Mouse (Mus musculus): ENCODE results near the gene Nop2.
"Not testable (repeated sequence)": the region's sequence is repeated elsewhere in the genome, so short reads cannot be mapped to it uniquely, and the experiment has no call there.

Nop2 gene

DNA sequence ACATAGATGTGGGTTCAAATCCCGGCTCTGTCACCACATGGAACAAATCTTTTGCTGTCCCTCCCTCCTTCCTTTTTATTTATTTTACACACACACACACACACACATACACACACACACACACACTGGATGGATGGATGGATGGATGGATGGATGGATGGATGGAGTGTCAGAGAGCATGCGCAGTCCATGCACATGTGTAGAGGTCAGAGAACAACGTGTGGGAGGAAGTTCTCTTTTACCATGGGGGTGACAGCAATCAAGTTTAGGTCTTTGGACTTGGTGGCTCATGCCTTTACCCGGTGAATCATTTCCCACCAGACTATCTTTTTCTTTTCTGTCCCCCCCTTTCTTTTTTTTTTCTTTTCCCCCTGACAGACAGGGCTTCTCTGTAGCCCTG lies 22.0 kb downstream of the Nop2 start:
- ATAC-seq (ENCODE audit: low TSS enrichment): no peak

DNA sequence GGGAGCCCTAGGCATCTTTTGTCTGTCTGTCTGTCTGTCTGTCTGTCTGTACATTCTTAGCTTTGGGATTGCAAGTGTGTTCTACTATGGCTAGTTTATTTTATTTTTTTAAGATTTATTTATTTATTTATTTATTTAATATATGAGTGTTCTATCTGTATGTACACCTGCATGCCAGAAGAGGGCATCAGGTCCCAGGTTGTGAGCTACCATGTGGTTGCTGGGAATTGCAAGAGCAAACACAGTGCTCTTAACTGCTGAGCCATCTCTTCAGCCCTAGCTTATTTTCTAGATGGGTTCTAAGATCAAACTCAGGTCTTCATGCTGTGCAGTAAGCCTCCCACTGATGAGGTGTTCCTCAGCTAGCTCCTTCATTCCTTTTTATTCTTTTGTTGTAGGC lies 22.8 kb downstream of the Nop2 start:
- ATAC-seq (ENCODE audit: low TSS enrichment): no peak

DNA sequence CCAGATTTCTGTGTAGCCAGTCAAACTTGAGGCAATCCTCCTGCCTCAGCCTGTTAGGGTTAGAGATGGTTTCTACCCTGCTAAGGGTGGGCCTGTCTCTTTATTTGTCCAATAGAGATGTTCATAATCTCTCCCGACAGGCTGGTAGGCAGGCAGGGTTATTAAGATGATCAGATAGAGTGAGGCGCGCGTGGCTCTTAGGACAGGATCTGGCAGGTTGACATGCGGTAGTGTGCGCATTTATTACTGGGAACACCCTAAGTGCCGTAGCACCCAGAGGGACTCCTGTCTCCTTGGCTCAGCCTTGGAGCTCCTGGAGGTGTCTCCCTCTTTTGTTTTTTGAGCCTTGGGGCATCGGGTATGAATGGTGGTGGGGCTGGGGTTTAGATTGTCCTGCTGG lies 23.6 kb downstream of the Nop2 start:
- ATAC-seq (ENCODE audit: low TSS enrichment): no peak

DNA sequence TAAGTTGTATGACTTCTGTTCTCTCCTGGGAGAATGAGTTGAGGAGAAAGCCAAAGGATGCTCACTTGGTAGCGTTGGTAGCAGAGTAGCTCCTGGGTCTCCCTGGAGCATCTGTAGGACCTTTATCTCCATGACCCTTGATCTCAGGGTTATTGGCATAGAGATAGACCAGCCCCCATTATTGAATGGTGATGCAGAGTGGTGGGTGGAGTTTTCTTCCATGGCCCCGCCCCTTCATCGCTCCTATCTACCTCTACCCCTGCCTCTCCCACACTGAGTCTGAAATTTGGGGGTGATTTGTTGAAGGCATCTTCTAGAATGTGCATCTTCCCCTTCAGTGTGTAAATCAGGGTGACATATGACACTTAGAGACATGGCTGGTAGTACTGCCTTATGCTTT lies 24.8 kb downstream of the Nop2 start:
- no peak for ATAC-seq (ENCODE audit: low TSS enrichment)

DNA sequence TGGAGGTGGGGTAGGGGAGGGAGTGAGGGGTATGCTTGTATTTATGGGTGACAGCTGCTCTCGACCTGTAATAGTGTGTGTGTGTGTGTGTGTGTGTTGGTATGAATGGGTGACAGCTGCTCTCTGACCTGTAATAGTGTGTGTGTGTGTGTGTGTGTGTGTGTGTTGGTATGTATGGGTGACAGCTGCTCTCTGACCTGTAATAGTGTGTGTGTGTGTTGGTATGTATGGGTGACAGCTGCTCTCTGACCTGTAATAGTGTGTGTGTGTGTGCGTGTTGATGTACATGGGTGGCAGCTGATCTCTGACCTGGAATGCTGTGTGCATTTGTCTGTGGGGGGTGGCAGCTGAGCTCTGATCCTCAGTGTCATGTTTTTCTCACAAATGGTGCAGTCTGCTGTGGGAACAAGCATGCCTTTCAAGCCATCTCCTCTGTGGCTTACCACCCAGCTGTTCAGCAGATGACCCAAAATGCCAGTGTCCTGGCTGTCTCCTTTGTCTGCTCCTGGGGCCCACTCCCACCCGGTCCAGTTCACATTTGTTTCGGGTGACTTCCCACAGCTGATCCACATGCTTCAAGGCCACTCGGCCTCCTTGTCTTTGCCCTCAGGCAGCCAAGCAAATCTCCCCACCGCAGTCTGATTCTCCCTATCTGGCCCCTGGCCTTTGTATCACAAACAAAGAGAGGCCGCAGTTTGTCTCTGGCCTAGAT lies 25.4 kb downstream of the Nop2 start:
- ATAC-seq (ENCODE audit: low TSS enrichment): no peak

DNA sequence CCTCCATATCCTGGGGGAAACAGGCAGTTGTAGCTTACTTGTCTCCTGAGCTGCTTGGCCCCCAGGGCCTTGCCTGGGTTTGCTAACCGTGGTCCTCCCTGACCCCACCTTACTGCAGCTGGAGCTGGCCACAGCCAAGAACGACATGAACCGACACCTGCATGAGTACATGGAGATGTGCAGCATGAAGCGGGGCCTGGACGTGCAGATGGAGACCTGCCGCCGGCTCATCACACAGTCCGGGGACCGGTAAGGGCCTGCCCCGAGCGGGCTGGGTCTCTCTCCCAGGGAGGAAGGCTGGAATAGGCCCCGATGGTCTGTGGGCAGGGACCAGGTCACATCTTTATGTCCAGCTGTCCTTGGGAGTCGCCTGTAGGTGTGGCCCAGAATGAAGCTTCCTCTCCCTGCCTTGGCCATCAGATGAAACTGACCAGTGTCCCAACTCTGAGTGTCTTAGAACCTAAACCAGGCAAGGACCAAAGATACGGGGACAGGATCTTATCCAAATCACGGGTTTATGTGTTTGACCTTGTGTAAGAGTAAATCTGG lies 27.3 kb downstream of the Nop2 start:
- ATAC-seq (ENCODE audit: low TSS enrichment): no peak

DNA sequence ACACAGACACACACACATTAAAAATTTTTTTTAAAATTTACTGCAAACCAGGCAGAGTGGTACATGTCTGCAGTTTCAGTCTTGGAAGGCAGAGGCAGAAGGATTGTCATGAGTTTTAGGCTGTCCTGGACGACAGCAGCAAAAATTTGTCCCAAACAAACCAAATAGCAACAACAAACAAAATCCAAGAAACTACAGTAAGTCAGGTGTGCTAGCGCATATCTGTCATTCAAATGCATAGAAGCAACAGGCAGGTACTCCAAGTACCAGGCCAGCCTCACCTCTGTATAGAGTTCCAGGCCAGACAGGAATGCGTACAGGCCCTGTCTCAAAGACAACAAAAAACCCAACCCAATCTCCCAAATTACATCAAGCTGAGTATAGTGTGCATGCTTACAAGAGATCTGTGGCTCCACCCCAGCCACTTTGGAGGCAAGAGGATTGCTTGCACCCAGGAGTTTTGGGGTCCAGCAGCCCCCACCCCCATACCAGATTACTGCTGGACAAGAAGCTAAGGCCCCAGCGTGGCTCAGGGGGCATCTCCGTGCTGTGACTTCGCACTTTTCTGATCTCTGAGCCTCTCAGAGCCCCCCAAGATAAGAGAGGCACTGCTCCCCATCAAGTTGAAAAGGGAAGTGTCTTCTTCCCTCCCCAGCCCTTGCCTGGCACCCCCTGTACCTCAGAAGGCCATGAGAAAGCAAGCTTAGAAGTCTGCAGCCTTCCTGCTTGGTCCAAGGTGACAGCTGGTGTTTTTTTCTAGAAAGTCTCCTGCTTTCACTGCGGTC lies 28.3 kb downstream of the Nop2 start:
- ATAC-seq (ENCODE audit: low TSS enrichment): no peak

DNA sequence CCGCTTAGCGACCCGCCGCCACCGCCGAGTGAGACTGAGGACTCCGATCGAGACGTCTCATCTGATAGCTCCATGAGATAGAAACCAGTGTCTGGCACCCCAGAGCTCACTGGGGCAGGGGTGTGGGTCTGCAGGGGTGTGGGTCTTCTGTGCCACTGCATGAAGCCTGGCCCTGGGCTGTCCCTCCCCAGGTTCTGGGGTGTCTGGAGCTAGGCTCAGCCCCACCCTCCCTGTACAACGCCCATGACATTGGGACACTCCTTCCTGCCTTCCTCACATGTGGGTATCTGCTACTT lies 28.8 kb downstream of the Nop2 start:
- ATAC-seq (ENCODE audit: low TSS enrichment): no peak

DNA sequence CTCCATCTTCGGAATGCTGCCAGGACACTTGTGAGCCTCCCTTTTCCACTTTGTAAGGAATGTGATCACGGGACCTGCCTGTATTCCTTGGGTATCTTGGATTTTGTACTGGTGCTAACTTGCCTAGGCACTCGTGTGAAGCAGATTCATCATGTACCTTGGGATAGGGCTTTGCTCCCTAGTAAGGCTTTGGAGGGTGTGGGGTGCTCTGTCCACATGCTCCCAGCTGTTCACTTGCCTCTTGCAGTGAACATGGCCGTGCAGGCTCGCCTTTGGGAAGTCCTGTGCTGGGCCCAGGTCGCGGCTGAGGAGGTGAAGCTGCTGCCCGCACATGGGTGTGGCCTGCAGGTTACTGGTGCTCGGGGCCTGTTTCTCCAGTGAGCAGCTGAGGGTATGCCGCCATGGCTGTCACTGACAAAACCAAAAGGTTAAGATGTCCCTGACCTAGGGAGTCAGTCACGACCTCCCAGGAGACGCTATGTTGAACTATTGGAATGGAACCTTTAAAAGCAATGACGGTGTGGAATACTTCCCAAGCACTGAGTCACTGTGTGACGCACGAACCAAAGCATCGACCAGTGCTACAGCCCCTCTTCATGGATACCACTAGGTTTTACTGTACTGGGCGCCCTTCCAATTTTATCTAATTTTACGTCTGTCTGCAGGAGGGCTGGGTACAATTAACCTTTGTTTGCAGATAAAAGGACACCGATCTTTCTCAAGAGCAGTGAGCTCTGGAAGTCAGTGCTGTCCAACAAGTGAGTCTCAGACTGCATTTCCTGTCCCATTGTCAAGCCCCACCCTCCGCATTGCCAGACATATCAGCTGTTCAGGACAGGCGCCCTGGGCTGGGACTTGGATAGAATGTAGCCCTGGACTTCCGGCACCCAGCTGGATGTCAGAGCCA lies 29.4 kb downstream of the Nop2 start:
- peak; percentile 21; the same call in 1 of the 2 replicates for ATAC-seq (ENCODE audit: low TSS enrichment)

DNA sequence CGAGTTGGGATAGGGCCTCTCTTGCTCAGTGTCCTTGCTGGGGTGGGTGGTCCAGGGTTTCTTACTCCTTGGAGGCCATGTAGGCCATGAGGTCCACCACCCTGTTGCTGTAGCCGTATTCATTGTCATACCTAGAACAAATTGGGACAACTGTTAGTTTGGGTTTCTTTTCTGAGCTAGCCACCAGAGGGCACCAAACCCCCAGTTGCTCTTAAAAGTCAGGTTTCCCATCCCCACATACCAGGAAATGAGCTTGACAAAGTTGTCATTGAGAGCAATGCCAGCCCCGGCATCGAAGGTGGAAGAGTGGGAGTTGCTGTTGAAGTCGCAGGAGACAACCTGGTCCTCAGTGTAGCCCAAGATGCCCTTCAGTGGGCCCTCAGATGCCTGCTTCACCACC lies 30.3 kb downstream of the Nop2 start:
- ATAC-seq (ENCODE audit: low TSS enrichment): not testable (repeated sequence)

DNA sequence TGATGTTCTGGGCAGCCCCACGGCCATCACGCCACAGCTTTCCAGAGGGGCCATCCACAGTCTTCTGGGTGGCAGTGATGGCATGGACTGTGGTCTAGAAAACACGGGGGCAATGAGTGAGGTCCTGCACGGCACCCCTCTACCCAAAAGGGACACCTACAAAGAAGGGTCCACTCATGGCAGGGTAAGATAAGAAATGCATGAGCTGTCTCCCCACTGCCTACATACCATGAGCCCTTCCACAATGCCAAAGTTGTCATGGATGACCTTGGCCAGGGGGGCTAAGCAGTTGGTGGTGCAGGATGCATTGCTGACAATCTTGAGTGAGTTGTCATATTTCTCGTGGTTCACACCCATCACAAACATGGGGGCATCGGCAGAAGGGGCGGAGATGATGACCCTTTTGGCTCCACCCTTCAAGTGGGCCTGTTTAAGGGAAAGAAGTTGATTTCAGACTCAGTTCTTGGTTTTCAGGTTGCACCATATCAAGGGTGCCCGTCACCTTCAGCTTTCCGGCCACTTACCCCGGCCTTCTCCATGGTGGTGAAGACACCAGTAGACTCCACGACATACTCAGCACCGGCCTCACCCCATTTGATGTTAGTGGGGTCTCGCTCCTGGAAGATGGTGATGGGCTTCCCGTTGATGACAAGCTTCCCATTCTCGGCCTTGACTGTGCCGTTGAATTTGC lies 31.1 kb downstream of the Nop2 start:
- ATAC-seq (ENCODE audit: low TSS enrichment): not testable (repeated sequence)

DNA sequence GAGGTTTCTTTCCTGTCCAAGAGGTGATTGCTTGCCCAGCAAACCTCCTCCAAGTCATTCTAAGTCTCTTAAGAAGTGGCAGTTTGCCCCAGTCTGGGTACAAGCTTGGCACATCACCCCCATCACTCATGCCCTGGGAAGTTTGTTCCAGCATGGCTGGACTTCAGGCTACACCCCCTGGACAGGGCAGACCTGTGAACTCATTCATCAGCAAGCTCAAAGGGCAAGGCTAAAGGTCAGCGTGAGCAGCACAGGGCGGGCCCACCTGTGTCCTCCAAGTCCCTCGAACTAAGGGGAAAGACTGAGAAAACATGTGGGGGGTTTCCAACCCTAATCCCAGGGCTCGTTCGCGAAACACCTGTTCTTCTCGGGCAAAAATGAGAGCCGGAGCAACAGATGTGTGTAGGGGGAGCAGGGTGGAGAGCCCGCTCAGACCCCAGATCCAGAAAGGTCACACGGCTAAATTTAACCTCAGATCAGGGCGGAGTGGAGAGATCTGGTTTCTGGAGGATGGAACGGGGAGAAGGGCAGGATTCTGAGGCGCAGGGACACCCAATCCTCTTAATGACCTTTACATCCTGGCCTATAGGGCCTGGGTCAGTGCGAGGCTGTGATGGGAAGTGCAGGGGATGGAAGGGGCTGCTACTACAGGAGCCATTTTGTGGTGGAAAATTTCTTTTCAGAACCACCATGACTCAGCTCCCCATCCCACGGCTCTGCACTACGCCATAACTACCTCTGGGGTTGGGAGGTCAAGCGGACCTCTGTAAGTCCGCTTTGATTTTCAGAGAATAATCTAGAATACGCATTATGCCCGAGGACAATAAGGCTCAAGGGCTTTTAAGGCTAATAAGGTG lies 32.3 kb downstream of the Nop2 start:
- ATAC-seq (ENCODE audit: low TSS enrichment): no peak

DNA sequence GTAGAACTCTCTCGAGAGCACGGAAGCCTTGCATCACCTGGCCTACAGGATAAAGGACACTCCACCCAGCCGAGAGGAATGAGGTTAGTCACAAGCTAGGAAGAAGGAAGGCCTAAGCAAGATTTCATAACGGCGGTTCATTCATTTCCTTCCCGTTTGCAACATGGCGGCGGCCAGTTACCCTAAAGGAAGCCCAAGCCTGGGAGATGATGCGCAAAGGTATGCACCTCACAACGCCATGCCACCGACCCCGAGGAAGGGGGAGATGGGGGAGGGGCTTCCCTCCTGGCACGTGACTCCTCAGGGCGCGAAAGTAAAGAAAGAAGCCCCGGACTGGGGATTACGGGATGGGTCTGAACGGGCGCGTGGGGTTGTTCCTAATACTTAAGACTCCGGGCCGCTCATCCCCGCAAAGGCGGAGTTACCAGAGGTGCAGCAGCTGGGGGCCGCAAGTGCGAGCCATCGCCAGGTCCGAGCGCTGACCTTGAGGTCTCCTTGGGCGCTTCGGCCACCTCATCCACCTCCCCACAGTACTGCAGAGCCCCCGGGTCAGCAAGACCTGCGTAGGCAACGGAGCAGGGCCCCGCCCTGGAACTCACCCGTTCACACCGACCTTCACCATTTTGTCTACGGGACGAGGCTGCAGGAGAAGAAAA lies 33.1 kb downstream of the Nop2 start:
- ATAC-seq (ENCODE audit: low TSS enrichment): no peak

DNA sequence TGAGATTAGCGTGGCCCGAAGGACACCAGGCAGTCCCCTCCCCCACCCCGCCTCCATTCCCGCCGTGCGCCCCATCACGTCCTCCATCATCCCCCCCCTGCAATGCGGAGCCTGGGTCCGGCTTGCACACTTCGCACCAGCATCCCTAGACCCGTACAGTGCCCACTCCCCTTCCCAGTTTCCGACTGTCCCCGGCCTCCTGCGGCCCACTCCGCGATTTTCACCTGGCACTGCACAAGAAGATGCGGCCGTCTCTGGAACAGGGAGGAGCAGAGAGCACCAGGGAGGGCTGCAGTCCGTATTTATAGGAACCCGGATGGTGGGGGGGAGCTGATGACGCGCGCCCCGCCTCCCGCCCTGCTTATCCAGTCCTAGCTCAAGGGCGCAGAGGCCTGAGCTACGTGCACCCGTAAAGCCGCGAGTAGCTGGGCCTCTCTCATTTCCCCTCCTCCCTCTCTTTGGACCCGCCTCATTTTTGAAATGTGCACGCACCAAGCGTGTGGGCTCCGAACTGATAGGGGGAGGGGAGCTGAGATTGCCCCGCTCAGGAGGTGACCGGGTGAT lies 33.7 kb downstream of the Nop2 start:
- peak; percentile 68 for ATAC-seq (ENCODE audit: low TSS enrichment)

DNA sequence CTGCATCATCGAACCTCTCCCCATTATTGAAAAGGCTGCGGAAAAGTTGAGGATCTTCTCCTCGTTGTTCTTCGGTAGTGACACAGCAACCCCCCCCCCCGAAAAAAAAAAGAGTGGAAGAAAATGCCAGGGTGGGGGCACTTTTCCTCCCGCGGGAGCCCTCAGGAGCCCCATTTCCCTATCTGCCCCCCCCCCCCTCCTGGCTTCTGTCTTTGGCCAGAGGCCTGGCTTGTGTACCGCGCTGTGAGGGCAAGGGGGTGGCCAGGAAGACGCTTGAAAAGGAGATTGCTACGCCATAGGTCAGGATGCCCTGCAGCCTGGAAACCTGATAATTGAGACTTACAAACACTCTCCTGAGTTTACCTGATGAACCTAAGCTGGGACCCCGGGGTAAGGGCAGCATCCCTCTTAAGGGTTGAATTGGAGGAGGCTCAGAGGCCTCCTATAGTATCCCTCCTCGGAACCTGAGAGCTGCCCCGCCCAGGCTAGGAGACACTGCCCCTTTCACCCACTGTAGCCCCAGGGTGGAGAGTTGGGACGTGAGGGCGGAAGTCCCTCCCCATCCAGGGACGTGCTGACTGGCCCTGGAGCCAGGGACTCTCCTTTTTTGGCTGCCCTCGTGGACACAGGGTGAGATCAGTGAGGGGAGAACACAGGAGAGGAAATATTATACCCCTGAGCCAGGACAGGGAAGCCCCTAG lies 34.5 kb downstream of the Nop2 start, which contains the start of gene Gapdh:
Gene Gapdh (minus strand): TSS at position 417 of the 701 bp plus-strand sequence.
- ATAC-seq (ENCODE audit: low TSS enrichment): peak; percentile 4

DNA sequence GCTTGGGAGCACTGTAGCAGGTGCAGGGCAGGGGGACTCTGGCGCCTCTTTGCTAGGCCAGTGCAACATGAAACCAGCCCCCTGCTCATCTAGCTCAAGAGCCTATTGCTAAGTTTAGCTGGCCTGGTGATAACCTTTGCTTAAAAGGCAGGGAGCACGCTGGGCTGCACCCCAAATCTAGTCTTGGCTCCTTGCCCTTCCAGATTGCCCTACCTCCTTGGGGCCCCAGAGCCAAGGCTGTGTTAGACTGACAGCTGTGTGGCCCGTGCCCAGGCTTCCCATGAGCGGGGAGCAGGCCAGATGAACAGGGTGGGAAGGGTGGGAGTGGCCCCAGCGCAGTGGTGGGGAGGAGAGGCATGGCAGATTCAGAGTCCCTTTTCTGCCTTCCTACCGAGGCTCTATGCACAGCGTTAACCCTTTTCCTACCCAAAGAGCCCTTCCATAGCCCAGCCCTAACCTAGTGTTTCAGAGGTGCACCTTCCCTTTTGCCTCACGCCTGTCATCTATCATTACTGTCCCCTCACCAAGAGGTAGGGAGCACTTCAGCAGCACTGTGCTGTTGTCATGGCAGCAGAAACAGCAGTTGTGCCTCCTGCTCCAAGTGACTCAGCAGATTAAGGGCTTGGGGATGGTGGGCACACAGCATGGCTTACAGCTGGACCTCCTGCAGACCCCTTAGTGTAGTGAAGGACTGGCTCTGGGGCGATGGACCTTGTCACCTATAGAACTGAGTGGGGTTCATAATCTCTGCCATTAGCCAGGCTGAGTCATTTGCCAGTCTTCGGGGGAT lies 35.3 kb downstream of the Nop2 start:
- 0 out of 2 replicates have a peak, but pooled peaks have one; percentile 15 for ATAC-seq (ENCODE audit: low TSS enrichment)

DNA sequence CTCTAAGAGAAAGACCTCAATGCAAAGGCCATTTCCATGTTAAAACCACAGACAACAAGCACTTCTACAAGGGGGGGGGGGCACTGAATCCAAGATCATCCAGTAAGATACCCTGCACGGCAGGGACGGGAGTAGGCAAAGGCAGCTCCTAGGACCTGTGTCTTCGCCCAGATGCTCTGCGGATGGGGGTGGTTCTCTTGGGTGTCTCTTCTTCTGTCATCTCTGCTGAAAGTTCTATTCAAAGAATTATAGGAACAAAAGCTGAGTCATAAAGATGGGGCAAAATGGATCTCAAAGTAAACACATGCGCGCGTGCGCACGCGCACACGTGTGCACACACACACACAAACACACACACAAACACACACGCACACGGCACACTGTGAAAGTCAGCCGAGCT lies 36.4 kb downstream of the Nop2 start:
- 0 out of 2 replicates have a peak, but pooled peaks have one; percentile 10 for ATAC-seq (ENCODE audit: low TSS enrichment)

DNA sequence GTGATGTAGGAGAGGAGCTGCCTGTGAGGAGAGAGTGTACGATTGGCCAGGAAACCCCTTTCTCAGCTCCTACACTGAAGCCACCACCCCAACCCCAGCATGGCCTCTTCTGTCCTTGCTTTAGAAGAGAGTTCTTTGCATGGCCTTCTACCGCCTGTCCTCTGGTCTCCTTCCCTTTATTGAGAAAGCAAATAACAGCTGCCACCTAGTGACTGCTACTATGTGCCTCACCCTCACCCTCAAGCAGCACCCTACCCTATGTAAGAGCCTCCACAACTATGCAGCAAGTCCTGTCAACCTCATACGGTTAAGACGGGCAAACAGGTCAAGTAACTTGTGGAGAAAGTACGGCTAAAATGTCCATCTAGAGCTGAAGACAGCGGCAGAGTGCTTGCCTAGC lies 38.5 kb downstream of the Nop2 start:
- ATAC-seq (ENCODE audit: low TSS enrichment): no peak

Measured in frontal cortex, adult (tissue).